Mouse (Mus musculus) cortical plate, adult 2 months (tissue): ENCODE measurements around the gene Gzmm.

Experiments
- CTCF ChIP-seq: fragments of 200-500 bp; IDR thresholded peaks from 2 replicates; pipeline ENCODE4 v1.5.1; 2011; ENCODE audit warnings: mild to moderate bottlenecking, control low read depth, low read length; ENCODE audit not compliant: insufficient read depth; ENCODE audit errors: extremely low read depth
- POLR2A ChIP-seq: fragments of 200-500 bp; IDR thresholded peaks from 2 replicates; pipeline ENCODE4 v1.6.1; 2011; ENCODE audit warnings: mild to moderate bottlenecking, low read length, control low read depth; ENCODE audit not compliant: insufficient read depth; ENCODE audit errors: extremely low read depth

- TF ChIP-seq CTCF: no peak
- no peak for TF ChIP-seq POLR2A
Observed at GRCm38 (mm10) chr10:79700676-79701075, 11.9 kb downstream of the Gzmm start.
